Comparison of ENCODE assay signal across 9 mouse cellular contexts in the genomic region with DNA sequence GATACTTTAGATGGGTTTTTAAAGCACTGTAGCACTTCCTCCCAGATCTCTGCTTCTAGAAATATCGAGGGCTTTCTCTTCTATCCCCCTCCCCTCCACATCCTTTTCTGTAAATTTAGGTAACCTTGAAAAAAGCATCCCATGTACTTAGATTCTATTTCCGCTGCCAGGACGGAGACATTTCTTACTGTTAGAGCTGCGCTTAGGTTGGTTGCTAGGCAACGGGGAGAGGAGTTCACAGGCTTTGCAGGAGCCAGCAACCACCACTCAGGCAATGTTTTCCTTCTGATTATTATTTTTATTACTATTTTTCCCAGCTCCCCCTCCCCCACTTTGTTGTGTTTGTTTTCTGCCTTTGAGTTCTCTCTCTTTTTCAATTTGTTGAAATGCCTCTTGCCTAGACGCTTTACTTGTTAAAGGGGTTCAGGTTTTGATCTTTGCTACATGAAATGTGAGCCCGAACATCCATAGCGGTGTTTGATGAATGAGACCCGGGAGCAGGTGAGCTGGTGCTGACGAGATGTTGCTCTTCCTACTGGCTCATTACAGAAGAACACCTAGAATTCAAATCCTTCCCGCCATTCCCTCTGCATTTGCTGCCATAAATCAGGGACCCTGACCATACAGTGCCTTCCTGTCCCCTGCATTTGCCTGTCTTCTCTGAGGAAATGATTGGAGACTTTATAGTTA.
DNase-seq lines count a peak whose midpoint lies in the region; ATAC-seq and TF ChIP-seq lines count a peak whose summit lies in the region.
"Had no signal": no experiment of that assay in that cellular context is flagged by ENCODE, and none has a peak within 500 bp of the region (broad histone marks: within the 10 kb centered on the region; RNA-seq: fewer than 3 reads in every experiment).

No protein-coding gene starts in this region.

- peak; percentile 14 for DNase-seq in kidney, adult 9 months
- peak; percentile 82 for DNase-seq in embryo, embryonic 11 days
- DNase-seq in kidney, postnatal 25 days = peak; percentile 20 to 43
- peak; percentile 89 for DNase-seq in midbrain, postnatal 0 days (ENCODE audit: low spot score)
- DNase-seq in urinary bladder, postnatal 4 days (ENCODE audit: low spot score in 2 of 2) = no peak
- DNase-seq in cerebellum, adult 18-20 months = no peak
- DNase-seq in cerebellum, adult 8-10 months = no peak

- H3K4me3 ChIP-seq in kidney, embryonic 16.5 days (ENCODE audit: low read length) = no peak overlapping the region
- H3K4me3 ChIP-seq in midbrain, postnatal 0 days (ENCODE audit: low read depth, low read length) = no peak overlapping the region

- H3K27ac ChIP-seq in kidney, embryonic 16.5 days (ENCODE audit: low read length) = no peak overlapping the region
- peak overlapping the region; percentile 55 for H3K27ac ChIP-seq in midbrain, postnatal 0 days (ENCODE audit: low read depth, low read length)

- peaks cover 9% of the 10 kb centered on the region for H3K4me1 ChIP-seq in kidney, embryonic 16.5 days (ENCODE audit: insufficient read depth, low read length)
- peaks cover 18% of the 10 kb centered on the region for H3K4me1 ChIP-seq in midbrain, postnatal 0 days (ENCODE audit: insufficient read depth, low read length)

- H3K9ac ChIP-seq in kidney, embryonic 16.5 days (replicated peaks; ENCODE audit: low read length) = no peak overlapping the region
- H3K9ac ChIP-seq in midbrain, postnatal 0 days (replicated peaks; ENCODE audit: low read length, poor library complexity, severe bottlenecking) = no peak overlapping the region

- H3K4me2 ChIP-seq in kidney, embryonic 16.5 days (replicated peaks; ENCODE audit: low read depth, low read length) = no peak overlapping the region
- H3K4me2 ChIP-seq in midbrain, postnatal 0 days (ENCODE audit: low read depth, low read length, poor library complexity, severe bottlenecking) = no peak overlapping the region

- no peak for ATAC-seq in kidney, embryonic 16.5 days (ENCODE audit: low FRiP score, low TSS enrichment)
- ATAC-seq in midbrain, postnatal 0 days (ENCODE audit: low FRiP score) = no peak

- whole genome bisulfite sequencing in kidney, embryonic 16.5 days = 28% methylated on average over 11 of the region's 11 CpGs
- 25% methylated on average over 11 of the region's 11 CpGs for WGBS in midbrain, postnatal 0 days

- no peaks in the 10 kb centered on the region for H3K27me3 ChIP-seq in kidney, embryonic 16.5 days (ENCODE audit: insufficient read depth, low read length)
- H3K27me3 ChIP-seq in midbrain, postnatal 0 days (ENCODE audit: insufficient read depth, low read length) = no peaks in the 10 kb centered on the region

- no peaks in the 10 kb centered on the region for H3K9me3 ChIP-seq in kidney, embryonic 16.5 days (ENCODE audit: low read length)
- no peaks in the 10 kb centered on the region for H3K9me3 ChIP-seq in midbrain, postnatal 0 days (ENCODE audit: low read length)

- H3K36me3 ChIP-seq in kidney, embryonic 16.5 days (ENCODE audit: insufficient read depth, low read length) = no peaks in the 10 kb centered on the region
- H3K36me3 ChIP-seq in midbrain, postnatal 0 days (ENCODE audit: insufficient read depth, low read length) = no peaks in the 10 kb centered on the region
- H3K36me3 ChIP-seq: G1E had no signal

- no peak for TF ChIP-seq CTCF in midbrain, postnatal 0 days (IDR thresholded peaks at IDR 0.05)

Comparison
In these comparisons a context has a peak if more than half of its experiments do, and no peak if none do; other contexts are left out.
1. DNase-seq: peak in kidney, adult 9 months (single experiment), embryo, embryonic 11 days (single experiment), kidney, postnatal 25 days (2 of 2) and midbrain, postnatal 0 days (single experiment); none in urinary bladder, postnatal 4 days (0 of 2), cerebellum, adult 18-20 months (0 of 2) and cerebellum, adult 8-10 months (single experiment).